Mouse (Mus musculus) layer of hippocampus, postnatal 14 days (tissue): ENCODE data around the gene Sox9. TPM values are rescaled to one million over a fixed set of nuclear protein-coding genes. Genes with fewer than 3 reads are reported as not detected.
A peak's percentile ranks its signal among the peaks of the same experiment; 100 is the strongest.

Experiments
- DNase-seq, 2 experiments: peaks; one replicate each; pipeline ENCODE4 v3.0.0; 2021 to 2022; ENCODE audit warnings: low spot score in 2 of 2, mixed read lengths in 1 of 2
- total RNA-seq, 2 experiments: library from RNA; stranded (reverse); gene quantifications; 2 replicates each; pipeline ENCODE4 v1.2.3; 2021

Sox9 gene
- total RNA-seq, 2 experiments from 2014 or later: 26.3 to 29.2 TPM

GRCm38 (mm10) chr11:112796379-112796778 is 14.4 kb downstream of the Sox9 start:
- no peak for DNase-seq

GRCm38 (mm10) chr11:112798831-112799382 is 16.9 kb downstream of the Sox9 start:
- DNase-seq: no peak

- DNase-seq: no peak
Measured at GRCm38 (mm10) chr11:112801189-112801818, 19.3 kb downstream of the Sox9 start.

- no peak for DNase-seq
Measured at GRCm38 (mm10) chr11:112807838-112808506, 25.9 kb downstream of the Sox9 start.

- peak in 1 of 2 experiments; percentile 55 for DNase-seq
Measured at GRCm38 (mm10) chr11:112810447-112811151, 28.6 kb downstream of the Sox9 start.

- peak in 1 of 2 experiments; percentile 83 for DNase-seq
Measured at GRCm38 (mm10) chr11:112811152-112811871, 29.3 kb downstream of the Sox9 start.

- DNase-seq: no peak
Measured at GRCm38 (mm10) chr11:112817829-112818650, 36.0 kb downstream of the Sox9 start.

GRCm38 (mm10) chr11:112818651-112819270 is 36.7 kb downstream of the Sox9 start:
- no peak for DNase-seq

- DNase-seq: no peak
Measured at GRCm38 (mm10) chr11:112821536-112821935, 39.5 kb downstream of the Sox9 start.

GRCm38 (mm10) chr11:112824146-112824545 is 42.1 kb downstream of the Sox9 start:
- DNase-seq: no peak

GRCm38 (mm10) chr11:112826193-112827043 is 44.4 kb downstream of the Sox9 start:
- no peak for DNase-seq

GRCm38 (mm10) chr11:112827044-112827347 is 45.0 kb downstream of the Sox9 start:
- no peak for DNase-seq

GRCm38 (mm10) chr11:112828553-112829287 is 46.7 kb downstream of the Sox9 start:
- DNase-seq: no peak

GRCm38 (mm10) chr11:112834245-112835005 is 52.4 kb downstream of the Sox9 start:
- DNase-seq: no peak

- DNase-seq: no peak
Measured at GRCm38 (mm10) chr11:112835468-112836092, 53.6 kb downstream of the Sox9 start.
